Mouse (Mus musculus): ENCODE results near the gene Scgb2a2.
"Not testable (repeated sequence)": the region's sequence is repeated elsewhere in the genome, so short reads cannot be mapped to it uniquely, and the experiment has no call there.

DNA sequence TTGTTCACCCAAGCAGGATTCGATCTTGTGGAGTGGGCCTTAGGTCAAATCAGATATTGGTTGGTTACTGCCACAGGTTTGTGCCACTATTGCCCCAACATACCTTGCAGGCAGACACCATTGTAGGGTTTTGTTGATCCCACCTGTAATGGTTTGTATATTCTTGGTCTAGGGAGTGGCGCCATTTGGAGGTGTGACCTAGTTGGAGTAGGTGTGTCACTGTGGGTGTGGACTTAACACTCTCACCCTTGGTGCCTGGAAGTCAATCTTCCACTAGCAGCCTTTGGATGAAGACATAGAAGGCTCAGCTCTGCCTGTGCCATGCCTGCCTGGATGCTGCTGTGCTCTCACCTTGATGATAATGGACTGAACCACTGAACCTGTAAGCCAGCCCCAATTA, 53.3 kb downstream of the Scgb2a2 start:
- TF ChIP-seq MAFK (IDR thresholded peaks at IDR 0.05; ENCODE audit: insufficient read depth, low read depth, low read length); ZC3H11A (IDR thresholded peaks at IDR 0.05; ENCODE audit: borderline replicate concordance, low read depth, low read length); HCFC1 (IDR thresholded peaks at IDR 0.05; ENCODE audit: borderline replicate concordance, insufficient read depth, low read length); ZNF384 (IDR thresholded peaks at IDR 0.05; ENCODE audit: low read depth, low read length); CHD2 (IDR thresholded peaks at IDR 0.05; ENCODE audit: low read depth, low read length): not testable (repeated sequence)
